ENCODE assay signal across 11 mouse cellular contexts in genomic region chr10:68268629-68269028, GRCm38 (mm10). TPM values are rescaled to one million over a fixed set of nuclear protein-coding genes. Genes with fewer than 3 reads are reported as not detected.
DNase-seq lines count a peak whose midpoint lies in the region; ATAC-seq and TF ChIP-seq lines count a peak whose summit lies in the region.
"Had no signal": no experiment of that assay in that cellular context is flagged by ENCODE, and none has a peak within 500 bp of the region (broad histone marks: within the 10 kb centered on the region; RNA-seq: fewer than 3 reads in every experiment).

No protein-coding gene starts in this region.

- no peaks in the 10 kb centered on the region for H3K36me3 ChIP-seq in forebrain, postnatal 0 days (ENCODE audit: insufficient read depth)
- H3K36me3 ChIP-seq in forebrain, embryonic 10.5 days (replicated peaks), result no peaks in the 10 kb centered on the region; the same call in 1 of the 2 replicates
- H3K36me3 ChIP-seq in kidney, embryonic 14.5 days (ENCODE audit: control insufficient read depth, insufficient read depth, low read length), result peaks cover 9% of the 10 kb centered on the region; the same call in 1 of the 2 replicates
- H3K36me3 ChIP-seq in forebrain, embryonic 12.5 days (replicated peaks), result no peaks in the 10 kb centered on the region; the same call in 1 of the 2 replicates
- H3K36me3 ChIP-seq in midbrain, embryonic 13.5 days, result peaks cover 6% of the 10 kb centered on the region; the same call in 1 of the 2 replicates

- 71% methylated on average over 5 of the region's 5 CpGs for WGBS in forebrain, postnatal 0 days
- WGBS in forebrain, embryonic 10.5 days, result 84% methylated on average over 5 of the region's 5 CpGs
- WGBS in kidney, embryonic 14.5 days, result 66% methylated on average over 5 of the region's 5 CpGs
- 79% methylated on average over 5 of the region's 5 CpGs for WGBS in forebrain, embryonic 12.5 days
- WGBS in midbrain, embryonic 13.5 days, result 81% methylated on average over 5 of the region's 5 CpGs

- peak overlapping the region; percentile 10; the same call in 1 of the 2 replicates for H3K9ac ChIP-seq in forebrain, postnatal 0 days
- H3K9ac ChIP-seq in kidney, embryonic 14.5 days (ENCODE audit: low read depth, low read length), result no peak overlapping the region
- no peak overlapping the region for H3K9ac ChIP-seq in forebrain, embryonic 12.5 days
- no peak overlapping the region for H3K9ac ChIP-seq in midbrain, embryonic 13.5 days (replicated peaks)

- H3K27ac ChIP-seq in forebrain, postnatal 0 days (ENCODE audit: low read depth, low read length), result 0 out of 2 replicates have a peak overlapping the region, but pooled peaks have one; percentile 21
- H3K27ac ChIP-seq in forebrain, embryonic 10.5 days, result no peak overlapping the region
- no peak overlapping the region for H3K27ac ChIP-seq in kidney, embryonic 14.5 days (ENCODE audit: low read depth, low read length)
- no peak overlapping the region for H3K27ac ChIP-seq in forebrain, embryonic 12.5 days
- no peak overlapping the region for H3K27ac ChIP-seq in midbrain, embryonic 13.5 days

- H3K4me3 ChIP-seq in forebrain, postnatal 0 days (ENCODE audit: low read depth, low read length), result no peak overlapping the region
- no peak overlapping the region for H3K4me3 ChIP-seq in forebrain, embryonic 10.5 days
- H3K4me3 ChIP-seq in kidney, embryonic 14.5 days (ENCODE audit: low read length), result no peak overlapping the region
- H3K4me3 ChIP-seq in forebrain, embryonic 12.5 days (replicated peaks), result no peak overlapping the region
- no peak overlapping the region for H3K4me3 ChIP-seq in midbrain, embryonic 13.5 days (replicated peaks)

- no peak for TF ChIP-seq CTCF in forebrain, postnatal 0 days (IDR thresholded peaks at IDR 0.05; ENCODE audit: low read depth)

- no peaks in the 10 kb centered on the region for H3K4me1 ChIP-seq in forebrain, postnatal 0 days (ENCODE audit: insufficient read depth)
- no peaks in the 10 kb centered on the region for H3K4me1 ChIP-seq in forebrain, embryonic 10.5 days
- H3K4me1 ChIP-seq in kidney, embryonic 14.5 days (ENCODE audit: control insufficient read depth, insufficient read depth, low read length), result 0 out of 2 replicates have a peak, but pooled peaks cover 11% of the 10 kb centered on the region
- H3K4me1 ChIP-seq in forebrain, embryonic 12.5 days, result 0 out of 2 replicates have a peak, but pooled peaks cover 4% of the 10 kb centered on the region
- 0 out of 2 replicates have a peak, but pooled peaks cover 5% of the 10 kb centered on the region for H3K4me1 ChIP-seq in midbrain, embryonic 13.5 days (replicated peaks)

- no peaks in the 10 kb centered on the region for H3K9me3 ChIP-seq in forebrain, postnatal 0 days (ENCODE audit: low read length)
- H3K9me3 ChIP-seq in forebrain, embryonic 10.5 days, result no peaks in the 10 kb centered on the region
- H3K9me3 ChIP-seq in kidney, embryonic 14.5 days (ENCODE audit: control insufficient read depth, low read length), result no peaks in the 10 kb centered on the region
- H3K9me3 ChIP-seq in forebrain, embryonic 12.5 days, result no peaks in the 10 kb centered on the region
- H3K9me3 ChIP-seq in midbrain, embryonic 13.5 days, result no peaks in the 10 kb centered on the region

- no peak overlapping the region for H3K4me2 ChIP-seq in forebrain, postnatal 0 days (ENCODE audit: low read depth)
- H3K4me2 ChIP-seq in kidney, embryonic 14.5 days (replicated peaks; ENCODE audit: low read depth, low read length), result no peak overlapping the region
- H3K4me2 ChIP-seq in forebrain, embryonic 12.5 days, result no peak overlapping the region
- H3K4me2 ChIP-seq in midbrain, embryonic 13.5 days (replicated peaks), result no peak overlapping the region

- no peak for DNase-seq in forebrain, postnatal 0 days
- no peak for DNase-seq in forebrain, embryonic 10.5 days (ENCODE audit: extremely low spot score, low spot score)
- DNase-seq in R1 (ENCODE audit: low read depth, low spot score), result peak; percentile 40
- DNase-seq in right cerebral cortex, postnatal 14 days, result no peak
- DNase-seq: cerebellum, adult 2 months; spleen, adult 18-20 months had no signal

- ATAC-seq in forebrain, postnatal 0 days, result peak; percentile 23; the same call in 1 of the 2 replicates
- peak; percentile 80; the same call in 1 of the 2 replicates for ATAC-seq in kidney, embryonic 14.5 days (ENCODE audit: low FRiP score, low TSS enrichment)
- peak; percentile 47 for ATAC-seq in megakaryocyte, adult 5-6 weeks (ENCODE audit: poor library complexity, severe bottlenecking)
- no peak for ATAC-seq in forebrain, embryonic 12.5 days (ENCODE audit: low FRiP score)
- no peak for ATAC-seq in midbrain, embryonic 13.5 days
- ATAC-seq: activated CD4-positive, CD25-positive, alpha-beta regulatory T cell, adult 4 months had no signal

- no peaks in the 10 kb centered on the region for H3K27me3 ChIP-seq in forebrain, postnatal 0 days (ENCODE audit: insufficient read depth, low read length)
- H3K27me3 ChIP-seq in forebrain, embryonic 10.5 days (ENCODE audit: poor library complexity, severe bottlenecking), result no peaks in the 10 kb centered on the region
- H3K27me3 ChIP-seq in kidney, embryonic 14.5 days (ENCODE audit: control insufficient read depth, insufficient read depth, low read length), result no peaks in the 10 kb centered on the region
- H3K27me3 ChIP-seq in forebrain, embryonic 12.5 days, result no peaks in the 10 kb centered on the region
- H3K27me3 ChIP-seq in midbrain, embryonic 13.5 days, result no peaks in the 10 kb centered on the region

RNA-seq across cellular contexts. Expression of gene Arid5b, which starts 9.9 kb away (rescaled TPM):
- total RNA-seq in forebrain, postnatal 0 days (2014; rRNA removed), result 13.7 and 14.3 TPM in 2 replicates
- polyA plus RNA-seq in forebrain, postnatal 0 days (2015; fragmentation: Nextera tagmentation; extraction: Ambion mirVana), result 8.6 and 14.5 TPM in 2 replicates
- polyA plus RNA-seq in forebrain, embryonic 10.5 days (2016; fragmentation: Nextera tagmentation; extraction: Ambion mirVana), result 9.4 and 10.5 TPM in 2 replicates
- polyA plus RNA-seq in kidney, embryonic 14.5 days (2014; fragmentation: Nextera tagmentation; extraction: Ambion mirVana), result 36.1 and 42.9 TPM in 2 replicates
- 28.5 and 29.3 TPM in 2 replicates for total RNA-seq in megakaryocyte, adult 5-6 weeks (2015)
- 14.4 and 14.5 TPM in 2 replicates for total RNA-seq in megakaryocyte, adult 5-6 weeks (2017)
- 16.5 and 17.1 TPM in 2 replicates for polyA plus RNA-seq in forebrain, embryonic 12.5 days (2016; fragmentation: Nextera tagmentation; extraction: Ambion mirVana)
- polyA plus RNA-seq in midbrain, embryonic 13.5 days (2015; fragmentation: Nextera tagmentation; extraction: Ambion mirVana), result 18.0 and 20.5 TPM in 2 replicates

Comparison
In these comparisons a context has a peak if more than half of its experiments do, and no peak if none do; other contexts are left out.
1. ATAC-seq: peak in forebrain, postnatal 0 days (single experiment), kidney, embryonic 14.5 days (single experiment) and megakaryocyte, adult 5-6 weeks (single experiment); none in forebrain, embryonic 12.5 days (single experiment) and midbrain, embryonic 13.5 days (single experiment).